Mouse (Mus musculus): ENCODE results near the gene Stoml3. TPM values are rescaled to one million over a fixed set of nuclear protein-coding genes. Genes with fewer than 3 reads are reported as not detected.

Stoml3 gene
- polyA plus RNA-seq, 1 experiment from 2014 or later, result not detected

DNA sequence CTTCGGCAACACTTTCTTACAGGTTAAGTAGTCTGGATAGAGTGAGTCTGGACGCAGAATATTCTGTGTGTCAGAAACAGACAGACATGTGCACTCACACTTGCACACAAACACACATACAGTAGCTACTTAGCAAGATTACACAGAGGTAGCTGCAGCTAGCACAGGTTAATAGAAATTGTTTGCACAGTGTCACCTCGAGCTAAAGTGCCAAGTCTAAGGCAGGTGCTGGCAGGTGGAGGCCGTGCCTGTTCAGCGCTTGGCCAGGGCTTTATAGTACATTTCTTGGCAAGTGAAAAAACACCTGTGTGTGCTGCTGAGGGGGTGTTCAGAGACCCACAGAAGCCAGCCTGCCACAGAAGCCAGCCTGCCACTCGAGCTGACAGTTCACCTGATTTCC, 41.9 kb downstream of the Stoml3 start:
- 87% methylated on average over 6 of the region's 6 CpGs for WGBS
- H3K9me3 ChIP-seq (ENCODE audit: control insufficient read depth, low read length), result no peaks in the 10 kb centered on the region
- ATAC-seq (ENCODE audit: low FRiP score), result no peak
- H3K27me3 ChIP-seq (ENCODE audit: control insufficient read depth, insufficient read depth, low read length), result no peaks in the 10 kb centered on the region
- H3K27ac ChIP-seq (ENCODE audit: low read depth, low read length), result no peak overlapping the region
- no peak overlapping the region for H3K9ac ChIP-seq (ENCODE audit: low read depth, low read length)
- no peak overlapping the region for H3K4me2 ChIP-seq (replicated peaks; ENCODE audit: low read depth, low read length)
- H3K4me1 ChIP-seq (replicated peaks; ENCODE audit: control insufficient read depth, insufficient read depth, low read length), result no peaks in the 10 kb centered on the region
- no peak overlapping the region for H3K4me3 ChIP-seq (ENCODE audit: low read depth, low read length)
- DNase-seq (ENCODE audit: low spot score), result no peak
- no peaks in the 10 kb centered on the region for H3K36me3 ChIP-seq (ENCODE audit: control insufficient read depth, insufficient read depth, low read length)

DNA sequence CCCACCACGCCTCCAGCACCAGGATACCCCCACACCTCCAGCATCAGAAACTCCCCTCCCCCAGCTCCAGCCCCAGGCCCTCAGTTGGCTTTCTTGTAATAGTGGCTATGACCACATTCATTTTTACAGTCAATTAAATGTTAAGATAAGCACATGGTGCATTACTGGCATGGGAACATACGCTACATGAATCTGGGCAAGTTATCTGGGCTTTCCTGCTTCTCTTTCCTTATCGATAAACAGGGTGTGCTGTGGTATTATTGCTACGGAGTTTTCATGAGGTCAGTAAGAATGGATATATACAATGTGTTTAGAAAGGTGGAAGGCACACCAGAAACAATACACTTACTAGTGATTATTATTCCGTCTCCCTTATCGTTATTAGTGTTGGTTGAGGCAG, 43.6 kb downstream of the Stoml3 start:
- H3K4me3 ChIP-seq (ENCODE audit: low read depth, low read length), result no peak overlapping the region
- no peak overlapping the region for H3K9ac ChIP-seq (ENCODE audit: low read depth, low read length)
- no peak overlapping the region for H3K4me2 ChIP-seq (replicated peaks; ENCODE audit: low read depth, low read length)
- H3K4me1 ChIP-seq (replicated peaks; ENCODE audit: control insufficient read depth, insufficient read depth, low read length), result no peaks in the 10 kb centered on the region
- H3K9me3 ChIP-seq (ENCODE audit: control insufficient read depth, low read length), result no peaks in the 10 kb centered on the region
- no peak overlapping the region for H3K27ac ChIP-seq (ENCODE audit: low read depth, low read length)
- DNase-seq (ENCODE audit: low spot score), result no peak
- WGBS, result 92% methylated on average over 6 of the region's 6 CpGs
- H3K36me3 ChIP-seq (ENCODE audit: control insufficient read depth, insufficient read depth, low read length), result no peaks in the 10 kb centered on the region
- ATAC-seq (ENCODE audit: low FRiP score), result no peak
- H3K27me3 ChIP-seq (ENCODE audit: control insufficient read depth, insufficient read depth, low read length), result no peaks in the 10 kb centered on the region

DNA sequence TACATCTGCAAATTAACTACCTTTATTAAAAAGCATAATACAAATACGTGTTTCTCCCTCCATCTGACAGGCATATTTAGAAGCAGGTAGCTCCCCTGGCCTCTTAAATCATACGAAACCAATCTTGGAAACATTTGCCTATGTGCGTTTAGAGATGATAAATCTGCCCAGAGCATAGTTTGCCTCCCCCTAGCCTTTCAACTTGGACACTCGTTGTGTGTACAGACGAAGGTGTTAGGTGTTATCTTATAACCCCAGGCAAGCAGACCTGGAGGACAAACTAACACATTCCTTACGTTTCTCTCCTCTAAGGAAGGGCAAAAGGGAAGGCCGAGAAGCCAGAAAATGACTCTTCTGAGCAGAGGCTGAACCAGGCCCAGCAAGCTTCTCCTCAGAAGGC, 64.2 kb downstream of the Stoml3 start:
- Histone ChIP-seq H3K9me3 (ENCODE audit: control insufficient read depth, low read length) (no peaks in the 10 kb centered on the region), H3K4me2 (replicated peaks; ENCODE audit: low read depth, low read length) (no peak overlapping the region), H3K4me1 (replicated peaks; ENCODE audit: control insufficient read depth, insufficient read depth, low read length) (no peaks in the 10 kb centered on the region), H3K36me3 (ENCODE audit: control insufficient read depth, insufficient read depth, low read length) (no peaks in the 10 kb centered on the region), H3K27ac (ENCODE audit: low read depth, low read length) (no peak overlapping the region), H3K27me3 (ENCODE audit: control insufficient read depth, insufficient read depth, low read length) (no peaks in the 10 kb centered on the region), H3K9ac (ENCODE audit: low read depth, low read length) (no peak overlapping the region), H3K4me3 (ENCODE audit: low read depth, low read length) (no peak overlapping the region)
- ATAC-seq (ENCODE audit: low FRiP score) (no peak), DNase-seq (ENCODE audit: low spot score) (no peak)
- 86% methylated on average over 7 of the region's 7 CpGs for WGBS

DNA sequence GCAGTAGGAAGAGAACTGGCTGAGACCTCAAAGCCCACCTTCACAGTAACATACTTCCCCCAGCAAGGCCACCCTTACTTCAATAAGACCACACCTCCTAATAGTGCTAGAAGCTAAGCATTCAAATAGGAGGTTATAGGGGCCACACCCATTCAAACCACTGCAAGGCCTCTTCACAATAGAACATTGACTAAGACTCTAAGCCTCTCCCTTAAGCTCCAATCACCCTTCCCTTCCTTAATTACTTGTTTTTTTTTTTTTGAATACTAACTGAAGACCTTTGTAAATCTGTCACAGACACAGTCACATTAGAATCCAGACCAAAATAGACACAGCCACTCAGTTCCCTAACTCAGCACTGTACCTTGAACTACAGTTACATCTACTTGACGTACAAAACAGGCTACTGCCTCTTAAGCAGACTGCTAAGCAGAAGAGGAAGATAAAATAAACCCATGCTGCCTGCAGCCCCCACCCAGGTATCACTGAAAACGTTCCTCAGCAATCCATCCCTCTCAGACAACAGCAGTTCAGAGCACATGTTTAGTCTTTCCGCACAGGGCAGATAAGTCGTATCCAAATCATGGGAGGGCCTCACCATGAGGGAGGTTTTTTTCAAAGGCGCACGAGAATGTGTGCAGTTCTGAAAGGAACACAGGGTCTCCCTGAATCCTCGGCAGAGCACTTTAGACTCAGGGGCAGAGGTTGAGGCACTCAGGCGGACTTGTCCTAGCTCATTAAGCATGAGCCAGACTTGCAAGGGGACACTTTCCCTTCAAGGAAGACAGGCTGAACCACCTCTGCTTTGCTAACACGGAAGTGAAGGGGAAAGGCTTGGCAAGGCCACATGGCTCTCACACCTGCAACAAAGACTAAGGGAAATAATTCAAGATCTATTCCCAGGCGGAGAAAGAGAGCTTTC, 66.8 kb downstream of the Stoml3 start:
- H3K27ac ChIP-seq (ENCODE audit: low read depth, low read length), result no peak overlapping the region
- no peak for DNase-seq (ENCODE audit: low spot score)
- H3K27me3 ChIP-seq (ENCODE audit: control insufficient read depth, insufficient read depth, low read length), result no peaks in the 10 kb centered on the region
- no peak overlapping the region for H3K4me2 ChIP-seq (replicated peaks; ENCODE audit: low read depth, low read length)
- no peak overlapping the region for H3K9ac ChIP-seq (ENCODE audit: low read depth, low read length)
- ATAC-seq (ENCODE audit: low FRiP score), result no peak
- H3K9me3 ChIP-seq (ENCODE audit: control insufficient read depth, low read length), result no peaks in the 10 kb centered on the region
- no peaks in the 10 kb centered on the region for H3K4me1 ChIP-seq (replicated peaks; ENCODE audit: control insufficient read depth, insufficient read depth, low read length)
- no peak overlapping the region for H3K4me3 ChIP-seq (ENCODE audit: low read depth, low read length)
- whole genome bisulfite sequencing, result 66% methylated on average over 10 of the region's 10 CpGs
- no peaks in the 10 kb centered on the region for H3K36me3 ChIP-seq (ENCODE audit: control insufficient read depth, insufficient read depth, low read length)

DNA sequence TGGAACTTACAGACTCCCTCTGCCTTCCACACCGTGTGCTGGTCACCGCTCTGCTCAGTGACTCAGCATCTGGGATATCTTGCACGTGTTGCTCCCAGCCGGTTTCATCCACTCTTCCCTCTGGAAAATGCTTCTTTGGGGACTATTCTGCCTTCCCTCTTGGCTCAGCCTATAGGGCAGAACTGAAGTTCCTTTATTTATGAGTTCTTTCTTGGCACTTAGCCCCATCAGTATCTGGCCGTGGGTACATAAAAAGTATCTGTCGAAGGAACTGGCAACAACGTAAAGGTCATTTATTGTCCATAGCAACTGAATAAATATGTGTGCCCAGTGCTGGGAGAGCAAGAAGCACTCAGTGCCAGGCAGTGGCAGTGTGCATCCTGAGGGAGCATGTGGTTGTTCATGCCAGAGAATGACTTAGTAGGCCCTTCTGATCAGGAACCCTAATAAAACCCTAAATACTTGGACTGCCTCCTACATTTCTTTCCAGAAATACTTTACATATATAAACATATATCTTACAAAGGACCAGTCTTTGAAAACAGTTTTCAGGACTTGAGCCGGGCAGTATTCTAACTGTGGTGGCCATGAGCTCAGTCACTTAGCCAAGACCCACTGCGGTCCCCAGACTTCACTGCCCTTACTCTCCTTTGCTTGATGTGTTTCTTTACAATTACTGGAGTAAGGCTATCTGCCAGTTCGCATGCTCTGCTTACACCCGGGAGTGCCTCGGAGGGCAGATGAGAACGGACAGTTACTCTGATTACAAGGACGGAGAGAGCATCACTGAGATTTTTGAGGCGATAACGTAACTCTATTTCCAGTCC, 69.1 kb downstream of the Stoml3 start:
- Histone ChIP-seq H3K4me1 (replicated peaks; ENCODE audit: control insufficient read depth, insufficient read depth, low read length) (peaks cover 4% of the 10 kb centered on the region; the same call in 1 of the 2 replicates), H3K9me3 (ENCODE audit: control insufficient read depth, low read length) (no peaks in the 10 kb centered on the region), H3K4me2 (replicated peaks; ENCODE audit: low read depth, low read length) (no peak overlapping the region), H3K9ac (ENCODE audit: low read depth, low read length) (no peak overlapping the region), H3K27me3 (ENCODE audit: control insufficient read depth, insufficient read depth, low read length) (no peaks in the 10 kb centered on the region), H3K36me3 (ENCODE audit: control insufficient read depth, insufficient read depth, low read length) (no peaks in the 10 kb centered on the region), H3K4me3 (ENCODE audit: low read depth, low read length) (no peak overlapping the region), H3K27ac (ENCODE audit: low read depth, low read length) (no peak overlapping the region)
- 91% methylated on average over 16 of the region's 16 CpGs for WGBS
- DNase-seq (ENCODE audit: low spot score) (no peak), ATAC-seq (ENCODE audit: low FRiP score) (no peak)

Other genes starting within 250 kb of the Stoml3 start
- 8.2 and 9.6 TPM in 2 replicates for gene Nhlrc3, start 25.3 kb upstream of the Stoml3 start, polyA plus RNA-seq (2014; fragmentation: Nextera tagmentation; extraction: Ambion mirVana)
- gene Proser1, start 25.0 kb upstream of the Stoml3 start, polyA plus RNA-seq (2014; fragmentation: Nextera tagmentation; extraction: Ambion mirVana), result 25.5 and 30.2 TPM in 2 replicates
- gene Frem2, start 168.7 kb downstream of the Stoml3 start, polyA plus RNA-seq (2014; fragmentation: Nextera tagmentation; extraction: Ambion mirVana), result 2.5 and 3.4 TPM in 2 replicates

All from hindbrain, embryonic 11.5 days (tissue).